Mouse (Mus musculus): ENCODE data around the gene Grem1. TPM values are rescaled to one million over a fixed set of nuclear protein-coding genes. Genes with fewer than 3 reads are reported as not detected.

Grem1 gene
- polyA plus RNA-seq (2015; fragmentation: Nextera tagmentation; extraction: Ambion mirVana), result 0.07 and 0.11 TPM in 2 replicates

- WGBS, result under 1% methylated on average over 64 of the region's 64 CpGs
- Histone ChIP-seq H3K9ac (ENCODE audit: low read length) (no peak within 1 kb of the TSS; the same call in 1 of the 2 replicates), H3K9me3 (replicated peaks; ENCODE audit: control insufficient read depth, low read length) (no peaks in the 10 kb centered on the region), H3K4me3 (ENCODE audit: low read length) (peak within 1 kb of the TSS; percentile 55), H3K36me3 (ENCODE audit: control insufficient read depth, insufficient read depth) (no peaks in the 10 kb centered on the region), H3K4me1 (ENCODE audit: control insufficient read depth, insufficient read depth, low read length) (peaks cover 12% of the 10 kb centered on the region), H3K4me2 (ENCODE audit: low read depth, low read length) (peak within 1 kb of the TSS; percentile 89), H3K27me3 (ENCODE audit: control insufficient read depth, insufficient read depth, low read length) (peaks cover 53% of the 10 kb centered on the region), H3K27ac (ENCODE audit: low read length) (no peak within 1 kb of the TSS)
- no peak for ATAC-seq (replicated peaks; ENCODE audit: extremely low read depth, insufficient read depth, low FRiP score)
These were observed at the start of gene Grem1 for GRCm38 (mm10) chr2:113758311-113759161. Gene Grem1 (minus strand): TSS chr2:113758646.

- 18% methylated on average over 9 of the region's 9 CpGs for WGBS
- Histone ChIP-seq H3K36me3 (ENCODE audit: control insufficient read depth, insufficient read depth) (no peaks in the 10 kb centered on the region), H3K9me3 (replicated peaks; ENCODE audit: control insufficient read depth, low read length) (no peaks in the 10 kb centered on the region), H3K4me2 (ENCODE audit: low read depth, low read length) (no peak overlapping the region), H3K27me3 (ENCODE audit: control insufficient read depth, insufficient read depth, low read length) (no peaks in the 10 kb centered on the region; the same call in 1 of the 2 replicates), H3K4me1 (ENCODE audit: control insufficient read depth, insufficient read depth, low read length) (no peaks in the 10 kb centered on the region), H3K9ac (ENCODE audit: low read length) (no peak overlapping the region), H3K27ac (ENCODE audit: low read length) (no peak overlapping the region), H3K4me3 (ENCODE audit: low read length) (no peak overlapping the region)
- ATAC-seq (replicated peaks; ENCODE audit: extremely low read depth, insufficient read depth, low FRiP score), result no peak
These were observed 49.2 kb upstream of the Grem1 start for GRCm38 (mm10) chr2:113807640-113808039.

- Histone ChIP-seq H3K9ac (ENCODE audit: low read length) (no peak overlapping the region), H3K4me2 (ENCODE audit: low read depth, low read length) (no peak overlapping the region), H3K36me3 (ENCODE audit: control insufficient read depth, insufficient read depth) (no peaks in the 10 kb centered on the region), H3K9me3 (replicated peaks; ENCODE audit: control insufficient read depth, low read length) (no peaks in the 10 kb centered on the region), H3K4me3 (ENCODE audit: low read length) (no peak overlapping the region), H3K27me3 (ENCODE audit: control insufficient read depth, insufficient read depth, low read length) (no peaks in the 10 kb centered on the region; the same call in 1 of the 2 replicates), H3K27ac (ENCODE audit: low read length) (no peak overlapping the region), H3K4me1 (ENCODE audit: control insufficient read depth, insufficient read depth, low read length) (no peaks in the 10 kb centered on the region)
- 53% methylated on average over 10 of the region's 10 CpGs for WGBS
- no peak for ATAC-seq (replicated peaks; ENCODE audit: extremely low read depth, insufficient read depth, low FRiP score)
These were observed 48.6 kb upstream of the Grem1 start for GRCm38 (mm10) chr2:113806851-113807577.

GRCm38 (mm10) chr2:113805765-113806164 is 47.3 kb upstream of the Grem1 start:
- ATAC-seq (replicated peaks; ENCODE audit: extremely low read depth, insufficient read depth, low FRiP score), result no peak
- no peaks in the 10 kb centered on the region for H3K4me1 ChIP-seq (ENCODE audit: control insufficient read depth, insufficient read depth, low read length)
- no peak overlapping the region for H3K27ac ChIP-seq (ENCODE audit: low read length)
- no peaks in the 10 kb centered on the region for H3K36me3 ChIP-seq (ENCODE audit: control insufficient read depth, insufficient read depth)
- H3K9me3 ChIP-seq (replicated peaks; ENCODE audit: control insufficient read depth, low read length), result no peaks in the 10 kb centered on the region
- H3K4me2 ChIP-seq (ENCODE audit: low read depth, low read length), result no peak overlapping the region
- no peak overlapping the region for H3K4me3 ChIP-seq (ENCODE audit: low read length)
- H3K9ac ChIP-seq (ENCODE audit: low read length), result no peak overlapping the region
- H3K27me3 ChIP-seq (ENCODE audit: control insufficient read depth, insufficient read depth, low read length), result no peaks in the 10 kb centered on the region; the same call in 1 of the 2 replicates
- 74% methylated on average over 4 of the region's 4 CpGs for WGBS

- no peak for ATAC-seq (replicated peaks; ENCODE audit: extremely low read depth, insufficient read depth, low FRiP score)
- Histone ChIP-seq H3K9me3 (replicated peaks; ENCODE audit: control insufficient read depth, low read length) (no peaks in the 10 kb centered on the region), H3K4me3 (ENCODE audit: low read length) (no peak overlapping the region), H3K4me1 (ENCODE audit: control insufficient read depth, insufficient read depth, low read length) (no peaks in the 10 kb centered on the region), H3K4me2 (ENCODE audit: low read depth, low read length) (no peak overlapping the region), H3K36me3 (ENCODE audit: control insufficient read depth, insufficient read depth) (no peaks in the 10 kb centered on the region), H3K9ac (ENCODE audit: low read length) (no peak overlapping the region), H3K27me3 (ENCODE audit: control insufficient read depth, insufficient read depth, low read length) (no peaks in the 10 kb centered on the region; the same call in 1 of the 2 replicates), H3K27ac (ENCODE audit: low read length) (no peak overlapping the region)
- WGBS, result 31% methylated on average over 1 of the region's 1 CpGs
These were observed 45.3 kb upstream of the Grem1 start for GRCm38 (mm10) chr2:113803753-113804152.

- Histone ChIP-seq H3K4me1 (ENCODE audit: control insufficient read depth, insufficient read depth, low read length) (no peaks in the 10 kb centered on the region), H3K4me2 (ENCODE audit: low read depth, low read length) (no peak overlapping the region), H3K4me3 (ENCODE audit: low read length) (no peak overlapping the region), H3K9me3 (replicated peaks; ENCODE audit: control insufficient read depth, low read length) (no peaks in the 10 kb centered on the region), H3K36me3 (ENCODE audit: control insufficient read depth, insufficient read depth) (no peaks in the 10 kb centered on the region), H3K27ac (ENCODE audit: low read length) (no peak overlapping the region), H3K9ac (ENCODE audit: low read length) (no peak overlapping the region), H3K27me3 (ENCODE audit: control insufficient read depth, insufficient read depth, low read length) (no peaks in the 10 kb centered on the region; the same call in 1 of the 2 replicates)
- WGBS, result 58% methylated on average over 5 of the region's 5 CpGs
- no peak for ATAC-seq (replicated peaks; ENCODE audit: extremely low read depth, insufficient read depth, low FRiP score)
These were observed 42.4 kb upstream of the Grem1 start for GRCm38 (mm10) chr2:113800846-113801245.

- H3K9ac ChIP-seq (ENCODE audit: low read length), result no peak overlapping the region
- no peaks in the 10 kb centered on the region for H3K36me3 ChIP-seq (ENCODE audit: control insufficient read depth, insufficient read depth)
- no peaks in the 10 kb centered on the region for H3K4me1 ChIP-seq (ENCODE audit: control insufficient read depth, insufficient read depth, low read length)
- H3K4me3 ChIP-seq (ENCODE audit: low read length), result no peak overlapping the region
- H3K27me3 ChIP-seq (ENCODE audit: control insufficient read depth, insufficient read depth, low read length), result no peaks in the 10 kb centered on the region
- no peak overlapping the region for H3K4me2 ChIP-seq (ENCODE audit: low read depth, low read length)
- no peak overlapping the region for H3K27ac ChIP-seq (ENCODE audit: low read length)
- H3K9me3 ChIP-seq (replicated peaks; ENCODE audit: control insufficient read depth, low read length), result no peaks in the 10 kb centered on the region
- no peak for ATAC-seq (replicated peaks; ENCODE audit: extremely low read depth, insufficient read depth, low FRiP score)
- 68% methylated on average over 13 of the region's 13 CpGs for WGBS
These were observed 40.2 kb upstream of the Grem1 start for GRCm38 (mm10) chr2:113798605-113799004.

- Histone ChIP-seq H3K9me3 (replicated peaks; ENCODE audit: control insufficient read depth, low read length) (no peaks in the 10 kb centered on the region), H3K27me3 (ENCODE audit: control insufficient read depth, insufficient read depth, low read length) (no peaks in the 10 kb centered on the region), H3K27ac (ENCODE audit: low read length) (no peak overlapping the region), H3K9ac (ENCODE audit: low read length) (no peak overlapping the region), H3K4me2 (ENCODE audit: low read depth, low read length) (no peak overlapping the region), H3K4me1 (ENCODE audit: control insufficient read depth, insufficient read depth, low read length) (no peaks in the 10 kb centered on the region), H3K4me3 (ENCODE audit: low read length) (no peak overlapping the region), H3K36me3 (ENCODE audit: control insufficient read depth, insufficient read depth) (no peaks in the 10 kb centered on the region)
- no peak for ATAC-seq (replicated peaks; ENCODE audit: extremely low read depth, insufficient read depth, low FRiP score)
- 75% methylated on average over 4 of the region's 4 CpGs for WGBS
These were observed 36.7 kb upstream of the Grem1 start for GRCm38 (mm10) chr2:113795186-113795585.

GRCm38 (mm10) chr2:113793521-113793920 is 35.1 kb upstream of the Grem1 start:
- no peaks in the 10 kb centered on the region for H3K4me1 ChIP-seq (ENCODE audit: control insufficient read depth, insufficient read depth, low read length)
- H3K9me3 ChIP-seq (replicated peaks; ENCODE audit: control insufficient read depth, low read length), result no peaks in the 10 kb centered on the region
- no peak overlapping the region for H3K4me2 ChIP-seq (ENCODE audit: low read depth, low read length)
- 74% methylated on average over 3 of the region's 3 CpGs for WGBS
- H3K4me3 ChIP-seq (ENCODE audit: low read length), result no peak overlapping the region
- H3K9ac ChIP-seq (ENCODE audit: low read length), result no peak overlapping the region
- no peak overlapping the region for H3K27ac ChIP-seq (ENCODE audit: low read length)
- ATAC-seq (replicated peaks; ENCODE audit: extremely low read depth, insufficient read depth, low FRiP score), result no peak
- H3K27me3 ChIP-seq (ENCODE audit: control insufficient read depth, insufficient read depth, low read length), result no peaks in the 10 kb centered on the region
- H3K36me3 ChIP-seq (ENCODE audit: control insufficient read depth, insufficient read depth), result no peaks in the 10 kb centered on the region

Measured in heart, embryonic 16.5 days (tissue).